Mouse (Mus musculus): ENCODE data around the gene St3gal2.

The St3gal2 gene

DNA sequence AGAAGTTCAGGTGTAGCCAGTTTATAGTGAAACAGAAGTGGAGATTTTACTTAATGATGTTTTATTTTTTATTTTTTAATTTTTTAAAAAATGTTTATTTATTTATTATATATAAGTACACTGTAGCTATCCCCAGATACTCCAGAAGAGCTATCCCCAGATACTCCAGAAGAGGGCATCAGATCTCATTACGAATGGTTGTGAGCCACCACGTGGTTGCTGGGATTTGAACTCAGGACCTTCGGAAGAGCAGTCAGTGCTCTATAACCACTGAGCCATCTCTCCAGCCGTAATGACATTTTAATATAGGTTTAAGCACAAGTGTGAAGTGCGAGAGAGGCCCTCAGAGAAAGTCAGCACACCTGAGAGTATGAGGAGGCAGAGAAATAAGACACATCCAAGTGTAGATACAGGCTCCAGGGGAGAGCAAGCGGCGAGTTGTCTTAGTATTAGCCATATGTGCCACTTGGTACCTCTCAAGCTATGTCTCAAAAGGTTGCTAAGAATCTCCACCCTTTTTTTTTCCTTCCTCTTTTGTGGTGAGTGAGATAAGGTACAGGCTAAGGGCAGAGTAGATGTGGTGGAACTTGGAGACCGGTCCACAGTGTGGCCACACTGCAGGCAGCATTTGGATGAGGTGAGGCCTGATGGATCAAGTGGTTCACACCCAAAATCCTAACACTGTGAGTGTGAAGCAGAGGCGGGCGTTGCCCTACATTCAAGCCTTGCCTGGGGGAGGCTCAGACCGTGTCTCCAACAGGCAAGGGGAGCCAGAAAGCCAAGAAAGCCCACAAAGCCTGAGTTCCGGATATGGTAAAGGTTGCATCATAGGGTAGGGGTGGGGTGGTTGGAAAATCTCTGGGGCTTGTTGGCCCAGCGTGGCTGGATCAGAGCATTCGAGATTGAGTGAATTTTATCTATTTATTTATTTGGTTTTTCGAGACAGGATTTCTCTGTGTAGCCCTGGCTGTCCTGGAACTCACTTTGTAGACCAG, 7.8 kb upstream of the St3gal2 start:
- DNase-seq (ENCODE audit: low spot score) = peak; percentile 32

DNA sequence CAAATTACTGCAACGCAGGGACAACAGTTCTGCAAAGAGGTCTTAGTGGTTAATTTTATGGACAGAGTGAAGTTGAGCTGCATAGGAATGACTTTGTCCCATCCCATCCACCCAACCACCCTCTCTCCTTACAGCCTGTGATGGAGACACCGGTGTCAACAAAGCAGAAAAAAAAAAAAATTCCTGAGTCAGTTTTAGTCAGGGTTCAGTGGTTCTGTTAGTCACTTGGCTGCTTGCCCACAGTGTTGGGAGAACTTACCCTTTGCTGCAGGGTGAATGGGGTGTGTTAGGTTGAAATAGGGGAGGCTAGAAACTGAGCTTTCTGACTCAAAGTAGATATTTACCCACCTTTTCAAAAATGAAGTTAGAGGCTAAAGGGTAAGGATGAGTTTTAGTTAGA, 2.3 kb upstream of the St3gal2 start:
- DNase-seq (ENCODE audit: low spot score) = no peak

DNA sequence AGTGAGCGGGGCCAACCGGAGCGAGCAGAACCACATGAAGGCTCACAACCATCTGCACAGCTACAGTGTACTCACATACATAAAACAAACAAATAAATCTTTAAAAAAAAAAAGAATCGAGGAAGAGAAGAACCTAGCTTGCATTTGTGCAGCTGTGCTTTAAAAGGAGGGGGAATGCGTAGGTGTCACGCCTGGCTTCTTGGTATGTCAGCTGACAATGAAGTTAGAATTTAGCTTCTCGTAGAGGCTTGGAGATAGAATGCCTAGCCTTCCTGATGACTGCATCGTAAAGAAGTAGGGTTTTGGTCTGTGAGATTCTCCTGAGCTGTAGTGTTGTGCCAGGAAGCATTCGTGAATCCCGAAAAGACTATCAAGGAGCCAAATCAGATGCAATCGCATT, 1.7 kb upstream of the St3gal2 start:
- DNase-seq (ENCODE audit: low spot score) = no peak

GRCm38 (mm10) chr8:110918460-110918859, 1.3 kb upstream of the St3gal2 start:
- no peak for DNase-seq (ENCODE audit: low spot score)

DNA sequence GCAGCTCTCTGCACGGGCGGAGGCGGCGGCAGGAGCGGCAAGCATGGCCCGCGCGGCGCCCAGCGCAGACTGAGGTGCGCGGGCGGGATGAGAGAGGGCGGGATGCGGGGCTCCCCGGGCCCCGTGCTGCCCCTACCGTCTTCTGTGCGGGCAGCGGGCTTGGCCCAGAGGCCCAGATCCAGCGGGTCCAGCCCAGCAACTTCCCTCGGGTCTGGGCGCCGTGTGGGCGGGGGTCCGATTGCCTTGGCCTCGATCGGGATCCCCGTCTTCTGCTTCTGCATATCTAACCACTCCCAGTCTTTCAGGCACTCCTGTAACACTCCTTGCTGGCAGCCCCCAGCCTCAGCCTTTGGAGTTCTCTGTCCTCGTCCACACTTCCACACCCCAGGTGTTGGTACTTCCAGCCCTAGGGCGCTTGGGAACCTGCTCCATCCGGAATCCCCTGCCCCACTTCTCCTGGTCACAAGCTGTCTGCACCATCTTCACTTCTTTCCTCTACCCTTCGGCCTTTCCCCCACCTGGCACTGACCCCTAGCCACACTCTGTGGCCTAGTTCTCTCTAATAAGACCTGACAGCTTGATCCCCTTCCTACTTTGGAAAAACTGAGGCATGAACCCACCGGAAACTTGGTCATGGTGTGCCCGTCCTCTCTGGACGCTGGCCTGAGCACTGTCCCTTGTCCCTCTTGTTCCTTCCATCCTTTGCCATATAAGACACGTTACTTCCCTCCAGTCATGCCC, 480 bp downstream of the St3gal2 start:
- DNase-seq (ENCODE audit: low spot score) = no peak

DNA sequence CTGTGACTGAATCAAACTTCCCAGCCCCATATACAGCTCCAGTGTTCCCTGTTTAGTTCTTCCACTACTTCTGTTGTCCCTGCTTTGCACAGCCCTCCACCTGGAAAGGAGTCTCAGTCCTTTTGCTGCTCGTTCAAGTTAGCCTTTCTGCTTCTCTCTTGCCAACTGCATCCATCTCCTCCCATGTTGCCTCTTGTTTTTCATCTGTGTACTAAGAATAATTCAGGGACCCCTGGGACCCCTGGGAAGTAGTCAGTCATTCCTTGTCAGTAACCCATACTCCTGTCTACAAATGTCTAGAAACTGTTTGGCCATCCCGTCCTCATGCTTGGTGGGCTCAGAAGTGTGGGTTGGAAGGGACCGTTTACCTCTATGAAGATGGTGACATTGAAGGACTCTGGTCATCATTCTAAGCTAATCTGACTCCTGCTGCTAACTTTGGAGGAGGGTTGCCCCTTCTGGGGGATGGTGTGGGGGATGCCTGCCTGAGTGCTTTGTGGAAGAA, 1.1 kb downstream of the St3gal2 start:
- no peak for DNase-seq (ENCODE audit: low spot score)

- DNase-seq (ENCODE audit: low spot score) = peak; percentile 84
Measured at GRCm38 (mm10) chr8:110921492-110922230, 1.9 kb downstream of the St3gal2 start.

DNA sequence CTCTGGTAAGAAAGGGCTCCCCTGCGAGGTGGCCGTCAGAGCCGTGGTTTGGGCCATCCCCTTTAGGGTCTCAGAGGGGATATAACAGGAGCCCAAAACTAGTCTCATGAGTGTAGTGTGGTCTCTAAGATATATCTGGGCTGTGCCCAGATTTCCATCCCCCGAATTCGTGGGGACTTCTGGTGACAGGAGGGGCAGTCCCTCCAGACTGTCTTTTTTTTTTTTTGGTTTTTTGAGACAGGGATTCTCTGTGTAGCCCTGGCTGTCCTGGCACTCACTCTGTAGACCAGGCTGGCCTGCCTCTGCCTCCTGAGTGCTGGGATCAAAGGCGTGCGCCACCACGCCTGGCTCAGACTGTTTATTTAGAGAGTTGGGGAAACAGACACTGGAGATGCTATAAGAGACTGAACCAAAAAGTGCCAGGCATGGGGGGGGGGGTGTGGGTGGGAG, 6.0 kb downstream of the St3gal2 start:
- no peak for DNase-seq (ENCODE audit: low spot score)

GRCm38 (mm10) chr8:110926690-110927089, 7.0 kb downstream of the St3gal2 start:
- no peak for DNase-seq (ENCODE audit: low spot score)

- peak; percentile 37 for DNase-seq (ENCODE audit: low spot score)
Measured at GRCm38 (mm10) chr8:110928435-110928834, 8.7 kb downstream of the St3gal2 start.

DNA sequence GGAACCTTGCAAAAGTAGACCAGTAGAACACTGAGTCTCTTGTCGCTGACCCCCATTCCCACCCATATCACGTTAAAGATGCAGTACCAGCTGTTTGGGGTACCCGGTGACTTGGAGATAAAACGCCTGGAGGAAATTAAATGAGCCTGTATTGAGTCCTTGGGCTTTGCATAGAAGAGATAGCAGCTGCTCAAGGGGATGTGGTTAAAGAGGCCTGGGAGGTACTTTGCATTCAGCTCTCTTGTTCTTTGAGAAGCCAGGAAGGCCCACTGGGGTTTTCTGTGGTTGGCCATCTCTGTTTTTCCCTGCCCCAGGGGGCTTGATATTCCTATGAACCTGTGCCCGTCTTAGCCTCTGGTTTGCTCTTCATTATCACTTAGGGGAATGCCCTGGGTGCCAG, 9.3 kb downstream of the St3gal2 start:
- DNase-seq (ENCODE audit: low spot score) = peak; percentile 83

DNA sequence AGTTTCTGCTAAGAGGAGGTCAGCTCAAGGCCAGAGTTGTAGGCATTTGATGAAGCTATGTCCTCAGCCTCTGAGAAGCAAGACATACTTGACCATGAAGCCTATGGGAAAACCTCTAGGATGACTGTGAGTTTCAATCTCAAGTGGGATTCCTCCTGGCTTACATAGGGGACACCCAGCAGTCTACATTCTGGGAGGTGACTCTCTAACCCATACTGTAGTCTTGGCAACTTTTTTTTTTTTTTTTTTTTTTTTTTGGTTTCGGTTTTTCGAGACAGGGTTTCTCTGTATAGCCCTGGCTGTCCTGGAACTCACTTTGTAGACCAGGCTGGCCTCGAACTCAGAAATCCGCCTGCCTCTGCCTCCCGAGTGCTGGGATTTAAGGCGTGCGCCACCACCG, 9.9 kb downstream of the St3gal2 start:
- peak; percentile 34 for DNase-seq (ENCODE audit: low spot score)

- peak; percentile 67 for DNase-seq (ENCODE audit: low spot score)
Measured at GRCm38 (mm10) chr8:110931176-110931939, 11.6 kb downstream of the St3gal2 start.

- DNase-seq (ENCODE audit: low spot score) = peak; percentile 37
Measured at GRCm38 (mm10) chr8:110932444-110932843, 12.7 kb downstream of the St3gal2 start.

- DNase-seq (ENCODE audit: low spot score) = peak; percentile 77
Measured at GRCm38 (mm10) chr8:110933272-110933671, 13.6 kb downstream of the St3gal2 start.

DNA sequence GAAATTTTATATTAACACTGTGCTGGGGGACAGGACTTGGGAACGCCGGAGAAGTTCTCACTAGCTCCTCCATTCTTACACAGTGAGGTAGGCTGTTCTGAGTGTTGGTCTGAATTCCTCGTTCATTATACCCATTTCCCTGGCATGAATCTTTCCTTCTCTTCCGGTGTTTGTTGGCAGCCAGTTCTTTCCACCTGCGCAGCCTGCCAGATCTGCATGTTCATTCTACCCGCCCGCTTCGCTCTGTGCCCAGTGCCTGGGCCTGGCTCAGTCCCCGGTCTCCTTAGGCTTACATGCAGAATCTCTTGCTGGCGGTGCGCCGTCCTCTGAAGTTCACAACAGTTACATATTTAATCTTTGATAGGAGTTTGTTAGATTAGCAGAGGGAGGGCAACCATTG, 16.5 kb downstream of the St3gal2 start:
- DNase-seq (ENCODE audit: low spot score) = no peak

GRCm38 (mm10) chr8:110938882-110939589, 19.3 kb downstream of the St3gal2 start:
- no peak for DNase-seq (ENCODE audit: low spot score)

DNA sequence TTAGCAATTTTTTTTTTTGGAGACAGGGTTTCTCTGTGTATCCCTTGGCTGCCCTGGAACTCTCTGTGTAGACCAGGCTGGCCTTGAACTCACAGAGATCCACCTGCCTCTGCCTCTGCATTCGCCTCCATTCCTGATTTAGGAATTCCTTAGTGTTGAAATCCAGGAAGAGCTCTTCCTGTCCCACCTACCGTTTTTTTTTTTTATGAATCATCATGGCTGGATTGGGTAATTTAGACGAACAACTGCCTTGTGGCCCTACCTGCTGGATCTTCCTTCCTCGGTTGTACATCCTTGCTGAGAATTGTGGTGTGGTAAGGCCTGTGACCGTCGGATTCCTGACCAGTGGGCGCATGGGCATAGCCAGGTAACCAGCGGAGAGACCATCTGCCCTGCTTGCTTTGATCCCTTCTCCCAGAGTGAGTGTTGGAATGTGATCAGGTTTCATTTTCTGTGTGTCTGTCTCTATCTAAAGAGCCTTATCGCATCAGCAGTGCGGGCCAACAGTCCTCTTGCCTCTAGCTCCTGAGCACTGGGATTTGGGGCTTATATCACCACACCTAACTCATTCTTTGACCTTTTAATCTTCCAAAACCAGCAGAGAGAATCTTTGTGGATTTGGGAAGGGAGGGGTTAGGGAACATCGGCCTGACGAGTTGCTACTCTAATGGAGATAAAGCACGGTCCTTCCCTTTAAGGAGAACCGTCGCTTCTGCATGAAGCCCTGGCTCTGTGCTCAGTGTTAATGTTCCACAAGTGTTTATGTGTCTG, 21.1 kb downstream of the St3gal2 start:
- DNase-seq (ENCODE audit: low spot score) = no peak

DNA sequence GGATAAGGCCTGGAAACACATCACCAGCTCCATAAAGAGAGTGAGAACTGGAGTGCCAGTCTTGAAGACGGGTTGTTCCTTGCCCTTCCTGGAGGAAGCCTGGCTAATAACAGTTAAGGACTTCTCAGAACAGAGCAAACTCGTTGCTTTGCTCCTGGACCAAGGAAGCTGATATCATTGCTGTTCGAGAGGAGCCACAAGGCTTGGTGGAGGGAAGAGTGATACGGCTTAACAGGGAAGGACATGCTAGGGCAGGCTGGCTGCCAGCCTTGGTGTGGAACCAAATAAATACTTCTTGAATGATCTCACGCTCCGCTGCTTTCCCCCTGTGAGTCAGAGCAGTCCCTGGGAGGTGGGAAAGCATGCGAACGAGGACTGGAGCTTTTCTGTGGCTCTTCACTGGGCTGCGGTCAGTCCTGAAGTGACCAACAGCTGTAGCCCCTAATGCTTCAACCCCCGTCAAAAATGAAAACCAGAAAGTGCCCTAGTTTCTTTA, 21.8 kb downstream of the St3gal2 start:
- no peak for DNase-seq (ENCODE audit: low spot score)
